Mouse (Mus musculus): ENCODE data around the gene Itga3. TPM values are rescaled to one million over a fixed set of nuclear protein-coding genes. Genes with fewer than 3 reads are reported as not detected.

The Itga3 gene
- polyA plus RNA-seq (2015; fragmentation: Nextera tagmentation; extraction: Ambion mirVana): 10.3 and 11.4 TPM in 2 replicates

- Histone ChIP-seq H3K9ac (peak within 1 kb of the TSS; percentile 80), H3K4me2 (peak within 1 kb of the TSS; percentile 84), H3K9me3 (no peaks in the 10 kb centered on the region), H3K36me3 (no peaks in the 10 kb centered on the region), H3K4me3 (peak within 1 kb of the TSS; percentile 72), H3K27me3 (peaks cover 70% of the 10 kb centered on the region), H3K4me1 (replicated peaks) (peaks cover 40% of the 10 kb centered on the region), H3K27ac (peak within 1 kb of the TSS; percentile 89)
- WGBS: 0% methylated on average over 49 of the region's 51 CpGs
- peak; percentile 76 for ATAC-seq (ENCODE audit: low FRiP score)
Measured at GRCm38 (mm10) chr11:95076536-95077111, at the start of gene Itga3. Gene Itga3 (minus strand): TSS chr11:95076801.

DNA sequence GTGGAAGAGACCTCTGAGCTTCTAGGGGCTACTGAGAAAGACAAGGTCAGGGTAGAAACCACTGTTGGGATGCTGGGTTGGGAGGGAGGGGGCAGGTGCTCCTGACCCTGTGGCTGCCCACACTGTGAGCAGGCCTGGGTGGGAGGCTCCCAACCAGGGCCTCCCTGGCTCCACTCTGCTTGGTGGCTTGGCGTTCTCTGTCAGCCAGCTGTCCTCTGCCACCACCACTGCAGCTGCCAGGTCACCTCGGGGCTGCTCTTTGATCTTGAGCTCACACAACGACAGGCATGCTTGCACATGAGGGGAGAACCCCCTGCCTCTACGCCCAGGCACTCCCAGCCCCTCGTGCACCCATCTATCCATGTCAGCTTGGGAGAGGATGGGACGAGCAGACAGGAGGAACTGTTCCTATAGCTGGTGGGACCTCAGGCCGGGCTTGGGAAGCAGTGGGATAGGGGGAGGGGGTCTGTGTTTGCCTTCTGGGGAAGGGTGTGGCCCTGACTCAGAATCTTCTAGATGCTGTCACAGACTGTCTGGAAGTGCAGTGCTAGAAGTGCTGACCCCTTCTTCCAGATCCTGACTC, 48.9 kb upstream of the Itga3 start:
- WGBS: 25% methylated on average over 7 of the region's 7 CpGs
- peaks cover 94% of the 10 kb centered on the region for H3K27me3 ChIP-seq

GRCm38 (mm10) chr11:95122100-95122489, 45.5 kb upstream of the Itga3 start:
- Histone ChIP-seq H3K4me1 (replicated peaks) (peaks cover 37% of the 10 kb centered on the region), H3K4me3 (peak overlapping the region; percentile 43; the same call in 1 of the 2 replicates), H3K36me3 (no peaks in the 10 kb centered on the region), H3K4me2 (no peak overlapping the region), H3K27ac (no peak overlapping the region), H3K9me3 (no peaks in the 10 kb centered on the region), H3K9ac (no peak overlapping the region), H3K27me3 (peaks cover 98% of the 10 kb centered on the region)
- ATAC-seq (ENCODE audit: low FRiP score): no peak
- WGBS: 27% methylated on average over 6 of the region's 6 CpGs

More for the DNA sequence above, 48.9 kb upstream of the Itga3 start:
- Histone ChIP-seq H3K9ac (no peak overlapping the region), H3K9me3 (no peaks in the 10 kb centered on the region), H3K4me1 (replicated peaks) (peaks cover 30% of the 10 kb centered on the region), H3K27ac (no peak overlapping the region), H3K4me3 (no peak overlapping the region), H3K36me3 (no peaks in the 10 kb centered on the region), H3K4me2 (no peak overlapping the region)
- ATAC-seq (ENCODE audit: low FRiP score): no peak

- Histone ChIP-seq H3K9me3 (no peaks in the 10 kb centered on the region), H3K9ac (no peak overlapping the region), H3K27ac (no peak overlapping the region), H3K4me1 (replicated peaks) (peaks cover 32% of the 10 kb centered on the region), H3K4me3 (peak overlapping the region; percentile 43), H3K27me3 (peaks cover 93% of the 10 kb centered on the region), H3K4me2 (peak overlapping the region; percentile 77), H3K36me3 (no peaks in the 10 kb centered on the region)
- WGBS: under 1% methylated on average over 55 of the region's 63 CpGs
- ATAC-seq (ENCODE audit: low FRiP score): no peak
Measured at GRCm38 (mm10) chr11:95121161-95122099, 44.8 kb upstream of the Itga3 start.

DNA sequence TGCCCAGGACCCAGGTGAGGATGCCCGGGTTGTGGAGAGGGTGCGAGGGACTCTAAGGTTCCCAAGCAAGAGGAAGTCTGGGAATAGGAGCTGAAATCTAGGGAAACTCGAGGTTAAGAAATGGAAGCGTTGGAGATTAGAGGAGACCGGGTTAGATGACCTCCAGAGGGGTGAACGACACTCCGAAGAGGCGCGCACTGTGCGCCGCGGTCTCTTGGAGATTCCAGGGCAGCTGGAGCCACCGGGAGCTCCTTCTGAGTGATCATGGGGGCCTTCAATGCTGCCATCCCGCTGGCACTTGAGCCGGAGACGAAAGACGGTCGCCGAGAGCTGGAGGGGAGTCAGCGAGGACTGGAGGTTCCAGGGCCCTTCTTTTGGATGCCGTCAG, 44.0 kb upstream of the Itga3 start:
- no peak for ATAC-seq (ENCODE audit: low FRiP score)
- peak overlapping the region; percentile 43 for H3K4me3 ChIP-seq
- under 1% methylated on average over 21 of the region's 21 CpGs for WGBS
- peak overlapping the region; percentile 77 for H3K4me2 ChIP-seq
- H3K36me3 ChIP-seq: no peaks in the 10 kb centered on the region
- H3K4me1 ChIP-seq (replicated peaks): peaks cover 28% of the 10 kb centered on the region
- peaks cover 85% of the 10 kb centered on the region for H3K27me3 ChIP-seq
- no peak overlapping the region for H3K27ac ChIP-seq
- peak overlapping the region; percentile 62; the same call in 1 of the 2 replicates for H3K9ac ChIP-seq
- no peaks in the 10 kb centered on the region for H3K9me3 ChIP-seq

- peak within 1 kb of the TSS; percentile 77 for H3K4me2 ChIP-seq
- no peaks in the 10 kb centered on the region for H3K36me3 ChIP-seq
- ATAC-seq (ENCODE audit: low FRiP score): peak; percentile 59
- H3K27ac ChIP-seq: no peak within 1 kb of the TSS
- no peaks in the 10 kb centered on the region for H3K9me3 ChIP-seq
- peaks cover 80% of the 10 kb centered on the region for H3K27me3 ChIP-seq
- 1% methylated on average over 52 of the region's 55 CpGs for WGBS
- H3K4me1 ChIP-seq (replicated peaks): peaks cover 28% of the 10 kb centered on the region
- H3K4me3 ChIP-seq: peak within 1 kb of the TSS; percentile 43
- H3K9ac ChIP-seq: peak within 1 kb of the TSS; percentile 62
Measured at GRCm38 (mm10) chr11:95119990-95120632, 43.5 kb upstream of the Itga3 start, which contains the start of gene Dlx3. Gene Dlx3 (plus strand): TSS chr11:95120119.

DNA sequence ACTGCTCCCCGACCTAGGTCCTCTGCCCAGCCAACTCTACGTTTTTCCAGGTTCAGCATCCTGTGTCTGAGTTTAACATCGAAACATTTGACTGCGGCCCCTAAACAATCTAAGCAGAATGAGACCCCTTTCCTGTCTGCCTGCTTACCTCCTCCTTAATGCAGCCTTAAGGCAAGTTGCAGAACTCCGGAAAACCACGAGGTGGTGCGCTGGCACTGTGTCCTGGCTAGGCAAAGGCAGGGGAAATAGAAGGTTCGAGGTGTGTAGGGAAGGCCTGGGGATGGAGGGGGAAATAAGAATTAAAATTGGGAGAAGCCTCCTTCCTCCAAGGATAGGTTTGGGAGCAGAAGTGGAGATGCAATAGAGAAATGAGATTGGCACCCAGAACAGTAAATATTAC, 41.9 kb upstream of the Itga3 start:
- ATAC-seq (ENCODE audit: low FRiP score): no peak
- Histone ChIP-seq H3K9me3 (no peaks in the 10 kb centered on the region), H3K36me3 (no peaks in the 10 kb centered on the region), H3K9ac (peak overlapping the region; percentile 8; the same call in 1 of the 2 replicates), H3K4me2 (no peak overlapping the region), H3K27me3 (peaks cover 68% of the 10 kb centered on the region), H3K4me1 (replicated peaks) (peaks cover 28% of the 10 kb centered on the region), H3K4me3 (no peak overlapping the region), H3K27ac (no peak overlapping the region)
- WGBS: 5% methylated on average over 8 of the region's 8 CpGs

DNA sequence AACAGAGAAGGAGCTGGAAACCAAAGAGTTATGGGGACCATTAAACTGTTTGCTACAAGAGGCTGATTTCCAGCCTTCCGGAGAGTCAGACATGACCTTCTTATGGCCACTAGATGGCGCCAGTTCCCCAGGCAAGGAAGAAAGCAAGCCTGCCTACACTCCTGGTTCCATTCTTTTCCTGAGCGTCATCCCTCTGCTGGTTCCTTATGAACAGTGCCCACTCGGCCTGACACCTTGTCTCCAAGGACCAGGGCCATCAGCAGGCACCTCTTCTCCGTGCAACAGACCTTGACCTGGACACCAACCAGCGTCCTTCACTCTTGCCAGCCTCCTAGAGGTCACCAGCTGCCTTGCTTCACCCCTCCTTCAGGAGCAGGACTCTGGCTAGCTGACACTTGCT, 40.4 kb upstream of the Itga3 start:
- Histone ChIP-seq H3K4me2 (no peak overlapping the region), H3K9me3 (no peaks in the 10 kb centered on the region), H3K27ac (no peak overlapping the region), H3K36me3 (no peaks in the 10 kb centered on the region), H3K4me3 (no peak overlapping the region), H3K9ac (no peak overlapping the region), H3K27me3 (peaks cover 57% of the 10 kb centered on the region), H3K4me1 (replicated peaks) (peaks cover 28% of the 10 kb centered on the region)
- 2% methylated on average over 6 of the region's 6 CpGs for WGBS
- 0 out of 2 replicates have a peak, but pooled peaks have one; percentile 53 for ATAC-seq (ENCODE audit: low FRiP score)

- Histone ChIP-seq H3K9me3 (no peaks in the 10 kb centered on the region), H3K4me1 (replicated peaks) (peaks cover 17% of the 10 kb centered on the region), H3K27me3 (peaks cover 21% of the 10 kb centered on the region), H3K36me3 (no peaks in the 10 kb centered on the region), H3K27ac (no peak overlapping the region), H3K4me3 (no peak overlapping the region), H3K4me2 (no peak overlapping the region), H3K9ac (no peak overlapping the region)
- WGBS: 86% methylated on average over 7 of the region's 7 CpGs
- no peak for ATAC-seq (ENCODE audit: low FRiP score)
Measured at GRCm38 (mm10) chr11:95110081-95110480, 33.5 kb upstream of the Itga3 start.

DNA sequence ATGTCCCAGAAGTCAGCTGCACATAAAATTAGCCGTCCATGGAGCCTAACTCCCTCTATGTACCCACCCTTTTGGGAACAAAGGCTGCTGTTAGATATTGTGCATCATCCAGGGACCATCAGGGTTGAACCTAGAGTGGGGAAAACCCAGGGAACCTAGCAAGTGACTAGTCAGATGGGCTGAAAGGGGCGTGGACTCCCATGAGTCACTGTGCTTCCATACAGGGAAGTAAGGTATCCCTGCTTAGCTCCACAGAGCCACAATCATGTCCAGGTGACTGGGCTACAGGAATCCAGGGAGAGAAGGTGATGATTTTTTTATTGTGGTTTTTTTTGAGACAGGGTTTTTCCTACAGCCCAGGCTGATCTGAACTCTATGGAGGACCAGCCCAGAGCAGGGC, 32.4 kb upstream of the Itga3 start:
- Histone ChIP-seq H3K4me3 (no peak overlapping the region), H3K4me2 (no peak overlapping the region), H3K36me3 (no peaks in the 10 kb centered on the region), H3K9me3 (no peaks in the 10 kb centered on the region), H3K4me1 (replicated peaks) (peaks cover 17% of the 10 kb centered on the region), H3K9ac (no peak overlapping the region), H3K27me3 (peaks cover 27% of the 10 kb centered on the region), H3K27ac (no peak overlapping the region)
- ATAC-seq (ENCODE audit: low FRiP score): no peak
- WGBS: 88% methylated on average over 2 of the region's 2 CpGs

- Histone ChIP-seq H3K27me3 (peaks cover 25% of the 10 kb centered on the region; the same call in 1 of the 2 replicates), H3K9ac (no peak overlapping the region; the same call in 1 of the 2 replicates), H3K4me2 (peak overlapping the region; percentile 26), H3K36me3 (no peaks in the 10 kb centered on the region), H3K4me3 (0 out of 2 replicates have a peak overlapping the region, but pooled peaks have one; percentile 12), H3K9me3 (no peaks in the 10 kb centered on the region), H3K27ac (no peak overlapping the region), H3K4me1 (replicated peaks) (peaks cover 17% of the 10 kb centered on the region)
- ATAC-seq (ENCODE audit: low FRiP score): peak; percentile 80
- 30% methylated on average over 23 of the region's 23 CpGs for WGBS
Measured at GRCm38 (mm10) chr11:95106440-95107236, 30.0 kb upstream of the Itga3 start.
